Mouse (Mus musculus): Measurements from ENCODE around the gene Olfr984.

Olfr984 gene

GRCm38 (mm10) chr9:40114106-40114505 is at the start of gene Olfr984:
Gene Olfr984 (minus strand): TSS chr9:40114206.
- no peak for DNase-seq (ENCODE audit: low read depth)

- DNase-seq (ENCODE audit: low read depth): no peak
Observed at GRCm38 (mm10) chr9:40155118-40155644, 41.2 kb upstream of the Olfr984 start.

- DNase-seq (ENCODE audit: low read depth): no peak
Observed at GRCm38 (mm10) chr9:40141544-40141943, 27.5 kb upstream of the Olfr984 start.

- DNase-seq (ENCODE audit: low read depth): no peak
Observed at GRCm38 (mm10) chr9:40139484-40139883, 25.5 kb upstream of the Olfr984 start.

- DNase-seq (ENCODE audit: low read depth): no peak
Observed at GRCm38 (mm10) chr9:40136987-40137688, 23.1 kb upstream of the Olfr984 start.

GRCm38 (mm10) chr9:40130556-40130955 is 16.6 kb upstream of the Olfr984 start:
- DNase-seq (ENCODE audit: low read depth): no peak

GRCm38 (mm10) chr9:40130084-40130483 is 16.1 kb upstream of the Olfr984 start, which contains the start of gene Olfr985:
Gene Olfr985 (minus strand): TSS chr9:40130184.
- no peak for DNase-seq (ENCODE audit: low read depth)

- DNase-seq (ENCODE audit: low read depth): no peak
Observed at GRCm38 (mm10) chr9:40117287-40117659, 3.3 kb upstream of the Olfr984 start.

- no peak for DNase-seq (ENCODE audit: low read depth)
Observed at GRCm38 (mm10) chr9:40116645-40117286, 2.8 kb upstream of the Olfr984 start.

- DNase-seq (ENCODE audit: low read depth): peak; percentile 38
Observed at GRCm38 (mm10) chr9:40094769-40095168, 19.2 kb downstream of the Olfr984 start.

GRCm38 (mm10) chr9:40093495-40093894 is 20.5 kb downstream of the Olfr984 start, which contains the start of gene Olfr983:
Gene Olfr983 (minus strand): TSS chr9:40093595.
- no peak for DNase-seq (ENCODE audit: low read depth)

- no peak for DNase-seq (ENCODE audit: low read depth)
Observed at GRCm38 (mm10) chr9:40073529-40073928, 40.5 kb downstream of the Olfr984 start, which contains the start of gene Olfr982. Gene Olfr982 (plus strand): TSS chr9:40073829.

- no peak for DNase-seq (ENCODE audit: low read depth)
Observed at GRCm38 (mm10) chr9:40050138-40050537, 63.9 kb downstream of the Olfr984 start.
